Mouse (Mus musculus): ENCODE results near the gene Cul4b. TPM values are rescaled to one million over a fixed set of nuclear protein-coding genes. Genes with fewer than 3 reads are reported as not detected.

The Cul4b gene
- polyA plus RNA-seq (2012; rRNA removed): 3.6 and 4.8 TPM in 2 replicates

GRCm38 (mm10) chrX:38576078-38576477 is at the start of gene Cul4b:
TSS of gene Cul4b (minus strand) at chrX:38576196.

DNA sequence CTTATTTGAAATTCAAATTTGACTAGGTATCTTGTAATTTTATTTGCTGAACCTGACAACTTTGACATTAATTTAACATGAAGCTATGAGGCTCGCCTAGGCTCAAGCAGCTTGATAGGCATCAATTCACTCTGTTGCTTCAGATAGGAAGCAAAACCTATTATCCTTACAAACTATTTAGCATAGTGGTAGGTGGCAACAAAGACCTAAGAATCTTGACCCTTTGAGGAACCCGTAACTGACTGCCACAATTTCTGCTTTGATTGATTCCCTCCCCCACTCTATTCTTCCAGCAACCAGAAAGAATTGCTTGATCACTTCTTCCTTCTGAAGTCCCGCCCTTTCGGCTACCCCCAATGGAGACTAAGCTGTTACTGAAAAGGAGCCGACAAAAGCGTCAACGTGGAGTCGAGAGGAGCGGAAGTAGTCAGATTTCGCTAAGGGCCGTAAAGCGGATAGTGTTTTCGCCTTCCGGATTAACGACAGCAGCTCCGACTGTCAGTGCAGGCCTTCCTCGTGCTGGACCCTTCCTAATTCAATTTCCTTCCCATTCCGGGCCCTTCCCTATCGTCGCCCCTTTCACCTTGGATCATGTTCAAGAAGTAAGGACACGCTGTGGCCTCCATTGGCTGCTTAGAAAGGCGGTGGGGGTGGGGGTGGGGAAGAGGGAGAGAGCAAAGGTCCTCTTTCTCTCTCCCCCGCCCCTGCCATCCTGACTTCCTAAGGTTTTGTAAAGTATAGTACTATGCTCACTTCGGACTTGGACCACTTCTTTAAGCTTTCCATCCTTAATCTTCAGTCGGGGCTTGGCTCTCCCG is 24.4 kb upstream of the Cul4b start, which contains the start of gene Mcts1:
Mcts1 (plus strand) TSS at position 402 of the 818 bp plus-strand sequence.

Other genes starting within 250 kb of the Cul4b start
- 29.0 and 45.3 TPM in 2 replicates for gene Lamp2, start 119.7 kb downstream of the Cul4b start, polyA plus RNA-seq (2012; rRNA removed)
- 1.9 and 3.1 TPM in 2 replicates for gene Mcts1, start 24.4 kb upstream of the Cul4b start, polyA plus RNA-seq (2012; rRNA removed)
- 1.9 and 2.3 TPM in 2 replicates for gene C1galt1c1, start 58.9 kb upstream of the Cul4b start, polyA plus RNA-seq (2012; rRNA removed)
- gene 6030498E09Rik, start 196.5 kb upstream of the Cul4b start, polyA plus RNA-seq (2012; rRNA removed): 0.42 TPM in 1 of 2 replicates, not detected in the other